Mouse (Mus musculus): ENCODE data around the gene Tcea3. TPM values are rescaled to one million over a fixed set of nuclear protein-coding genes. Genes with fewer than 3 reads are reported as not detected.

The Tcea3 gene
- polyA plus RNA-seq, 1 experiment from 2014 or later: 26.8 TPM

DNA sequence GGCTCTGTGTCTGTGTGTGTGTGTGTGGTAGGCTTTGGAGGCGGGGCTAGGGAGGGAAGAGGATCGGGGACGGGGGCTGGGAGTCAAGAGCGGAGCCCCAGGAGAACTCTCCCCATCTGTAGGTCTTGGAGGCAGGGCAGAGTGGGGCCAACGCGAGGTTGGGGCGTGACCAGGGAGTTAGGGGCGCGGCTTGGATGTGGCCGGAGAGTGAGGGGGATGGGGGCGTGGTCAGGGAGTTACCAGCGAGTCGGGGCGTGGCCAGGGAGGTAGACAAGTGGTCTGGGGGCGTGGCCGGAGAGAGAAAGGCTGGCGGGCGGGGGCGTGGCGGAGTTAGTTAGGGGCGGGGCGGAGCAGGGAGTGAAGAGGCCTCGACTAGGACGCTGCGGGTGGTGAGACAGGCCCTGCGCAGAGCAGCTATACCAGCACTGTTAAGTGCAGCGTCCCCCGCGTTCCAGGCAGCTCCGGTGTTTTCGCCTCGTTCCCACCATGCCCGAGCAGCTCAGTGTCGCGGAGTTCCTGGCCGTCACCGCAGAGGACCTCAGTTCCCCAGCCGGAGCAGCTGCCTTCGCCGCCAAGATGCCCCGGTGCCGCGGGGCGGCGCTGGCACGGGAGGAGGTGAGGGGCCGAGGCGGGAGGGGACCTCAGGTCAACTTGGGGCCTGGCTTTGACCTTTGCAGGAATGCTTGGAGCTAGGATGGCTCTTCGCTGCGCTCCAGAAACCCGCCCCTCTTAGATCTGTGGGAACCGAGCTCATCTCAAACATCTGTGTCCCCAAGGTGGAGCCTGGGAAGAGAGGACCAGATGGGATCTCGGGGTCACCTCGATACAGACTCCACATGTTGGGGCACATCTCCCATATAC is 41.3 kb upstream of the Tcea3 start, which contains the start of gene Asap3:
Asap3 (plus strand) TSS at position 333 of the 861 bp plus-strand sequence.
- peak within 1 kb of the TSS; percentile 97 for H3K4me2 ChIP-seq (replicated peaks; ENCODE audit: low read depth, low read length)
- no peaks in the 10 kb centered on the region for H3K27me3 ChIP-seq (replicated peaks; ENCODE audit: insufficient read depth, low read length)
- peak; percentile 92 for ATAC-seq
- no peaks in the 10 kb centered on the region for H3K36me3 ChIP-seq (ENCODE audit: insufficient read depth, low read length)
- H3K9me3 ChIP-seq (ENCODE audit: low read length): no peaks in the 10 kb centered on the region
- H3K9ac ChIP-seq (replicated peaks; ENCODE audit: low read depth): peak within 1 kb of the TSS; percentile 44
- H3K27ac ChIP-seq (ENCODE audit: low read length): peak within 1 kb of the TSS; percentile 74
- H3K4me1 ChIP-seq (ENCODE audit: insufficient read depth, low read depth, low read length): no peaks in the 10 kb centered on the region; the same call in 1 of the 2 replicates
- DNase-seq (ENCODE audit: low spot score): peak; percentile 99
- peak; percentile 44 for TF ChIP-seq CTCF (IDR thresholded peaks at IDR 0.05)
- no peak for TF ChIP-seq EP300 (IDR thresholded peaks at IDR 0.05)
- 1% methylated on average over 44 of the region's 54 CpGs for WGBS
- peak within 1 kb of the TSS; percentile 57 for H3K4me3 ChIP-seq (ENCODE audit: low read depth, low read length)

DNA sequence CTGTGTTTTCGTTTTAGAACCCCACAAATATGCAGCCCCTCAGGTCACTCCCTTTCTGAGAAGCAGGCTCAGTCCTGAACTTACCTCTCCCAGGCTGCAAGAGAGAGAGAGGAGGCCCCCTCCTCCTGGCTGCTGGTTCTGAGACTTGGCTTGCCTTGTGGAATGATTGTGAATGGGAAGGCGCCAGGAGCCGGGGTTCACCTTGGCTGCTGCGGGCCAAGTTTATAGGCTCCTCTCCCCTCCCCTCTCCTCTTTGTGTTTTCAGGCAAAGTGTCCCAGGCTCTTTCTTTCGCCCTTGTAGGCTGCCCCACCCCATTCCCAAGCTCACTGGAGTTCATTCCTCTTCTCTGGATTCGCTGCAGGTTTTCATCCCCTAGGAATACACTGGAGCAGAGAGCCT is 40.6 kb upstream of the Tcea3 start:
- Histone ChIP-seq H3K36me3 (ENCODE audit: insufficient read depth, low read length) (no peaks in the 10 kb centered on the region), H3K9ac (replicated peaks; ENCODE audit: low read depth) (peak overlapping the region; percentile 44; the same call in 1 of the 2 replicates), H3K4me2 (replicated peaks; ENCODE audit: low read depth, low read length) (peak overlapping the region; percentile 97), H3K27ac (ENCODE audit: low read length) (peak overlapping the region; percentile 74), H3K4me3 (ENCODE audit: low read depth, low read length) (peak overlapping the region; percentile 57), H3K9me3 (ENCODE audit: low read length) (no peaks in the 10 kb centered on the region), H3K4me1 (ENCODE audit: insufficient read depth, low read depth, low read length) (no peaks in the 10 kb centered on the region; the same call in 1 of the 2 replicates), H3K27me3 (replicated peaks; ENCODE audit: insufficient read depth, low read length) (no peaks in the 10 kb centered on the region)
- peak; percentile 4; the same call in 1 of the 2 replicates for ATAC-seq
- DNase-seq (ENCODE audit: low spot score): peak; percentile 46
- TF ChIP-seq CTCF (IDR thresholded peaks at IDR 0.05) (no peak), EP300 (IDR thresholded peaks at IDR 0.05) (no peak)
- 5% methylated on average over 6 of the region's 6 CpGs for WGBS

DNA sequence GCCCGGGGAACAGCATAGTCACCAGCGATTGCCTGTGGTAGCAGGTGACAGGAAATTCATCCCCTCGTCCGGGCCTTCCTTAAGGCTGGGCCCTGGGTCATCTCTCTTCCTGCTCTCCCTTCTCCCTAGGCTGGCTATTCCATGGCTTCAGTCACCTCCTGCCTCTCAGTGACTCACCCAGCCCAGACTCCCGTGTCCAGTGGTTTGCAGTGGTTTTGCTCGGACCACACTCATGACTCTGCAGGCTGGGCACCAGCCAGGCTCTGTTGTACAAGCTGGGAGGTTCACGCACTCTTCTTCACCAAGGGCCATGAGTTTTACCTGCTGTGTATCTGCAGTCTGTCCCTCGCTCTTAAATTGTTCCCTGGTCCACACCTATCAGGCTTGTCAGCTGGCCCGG is 36.6 kb upstream of the Tcea3 start:
- Histone ChIP-seq H3K4me3 (ENCODE audit: low read depth, low read length) (no peak overlapping the region), H3K27me3 (replicated peaks; ENCODE audit: insufficient read depth, low read length) (no peaks in the 10 kb centered on the region), H3K27ac (ENCODE audit: low read length) (no peak overlapping the region), H3K36me3 (ENCODE audit: insufficient read depth, low read length) (no peaks in the 10 kb centered on the region), H3K9me3 (ENCODE audit: low read length) (no peaks in the 10 kb centered on the region), H3K4me1 (ENCODE audit: insufficient read depth, low read depth, low read length) (no peaks in the 10 kb centered on the region; the same call in 1 of the 2 replicates), H3K4me2 (replicated peaks; ENCODE audit: low read depth, low read length) (no peak overlapping the region), H3K9ac (replicated peaks; ENCODE audit: low read depth) (no peak overlapping the region)
- TF ChIP-seq CTCF (IDR thresholded peaks at IDR 0.05) (no peak), EP300 (IDR thresholded peaks at IDR 0.05) (no peak)
- no peak for ATAC-seq
- no peak for DNase-seq (ENCODE audit: low spot score)
- 70% methylated on average over 9 of the region's 9 CpGs for WGBS

DNA sequence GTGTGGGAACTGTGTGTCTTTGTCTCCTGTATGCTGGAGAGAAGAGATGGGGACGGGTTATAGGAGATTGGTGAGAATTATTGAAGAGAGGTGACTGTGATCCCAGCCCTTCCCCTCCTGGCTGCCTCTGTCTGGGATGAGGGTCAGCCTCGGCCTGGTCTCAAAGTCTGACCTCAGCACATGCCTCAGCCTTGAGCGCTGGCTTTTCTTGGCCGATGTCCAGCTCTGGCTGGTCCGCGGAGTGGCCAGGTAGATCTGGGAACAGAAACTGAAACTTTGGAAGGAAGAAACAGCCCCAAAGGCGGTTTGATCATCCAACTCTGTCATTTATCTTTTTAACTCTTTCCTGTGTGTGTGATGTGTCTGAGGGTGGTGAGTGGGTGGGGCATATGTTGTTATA is 33.9 kb upstream of the Tcea3 start:
- ATAC-seq: peak; percentile 67

DNA sequence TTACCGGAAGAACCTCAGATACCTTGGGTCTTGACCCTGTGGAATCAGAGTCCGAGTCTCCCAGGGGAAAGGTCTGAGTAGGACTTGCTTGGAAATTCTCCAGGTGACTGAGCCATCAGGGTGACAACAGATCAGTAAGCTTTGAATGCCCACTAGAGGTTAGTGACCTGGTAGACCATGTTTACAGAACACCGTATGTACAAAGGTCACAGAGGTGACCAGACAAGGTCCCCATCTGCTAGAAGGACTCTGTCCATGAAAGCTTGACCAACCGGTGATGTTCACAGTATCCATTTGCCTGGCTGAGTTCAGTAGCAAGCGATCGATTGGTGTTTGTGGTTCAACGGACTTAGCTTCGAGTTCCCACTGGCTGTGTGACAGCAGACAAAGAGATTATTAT is 32.7 kb upstream of the Tcea3 start:
- WGBS: 75% methylated on average over 8 of the region's 8 CpGs
- Histone ChIP-seq H3K36me3 (ENCODE audit: insufficient read depth, low read length) (no peaks in the 10 kb centered on the region), H3K9ac (replicated peaks; ENCODE audit: low read depth) (no peak overlapping the region), H3K9me3 (ENCODE audit: low read length) (no peaks in the 10 kb centered on the region), H3K4me3 (ENCODE audit: low read depth, low read length) (no peak overlapping the region), H3K27me3 (replicated peaks; ENCODE audit: insufficient read depth, low read length) (no peaks in the 10 kb centered on the region), H3K4me2 (replicated peaks; ENCODE audit: low read depth, low read length) (no peak overlapping the region), H3K27ac (ENCODE audit: low read length) (no peak overlapping the region), H3K4me1 (ENCODE audit: insufficient read depth, low read depth, low read length) (peaks cover 11% of the 10 kb centered on the region)
- TF ChIP-seq EP300 (IDR thresholded peaks at IDR 0.05) (no peak), CTCF (IDR thresholded peaks at IDR 0.05) (no peak)
- ATAC-seq (no peak), DNase-seq (ENCODE audit: low spot score) (no peak)

More for the DNA sequence above, 33.9 kb upstream of the Tcea3 start:
- Histone ChIP-seq H3K9me3 (ENCODE audit: low read length) (no peaks in the 10 kb centered on the region), H3K4me3 (ENCODE audit: low read depth, low read length) (no peak overlapping the region), H3K9ac (replicated peaks; ENCODE audit: low read depth) (no peak overlapping the region), H3K4me2 (replicated peaks; ENCODE audit: low read depth, low read length) (no peak overlapping the region), H3K27ac (ENCODE audit: low read length) (no peak overlapping the region), H3K4me1 (ENCODE audit: insufficient read depth, low read depth, low read length) (peaks cover 7% of the 10 kb centered on the region), H3K27me3 (replicated peaks; ENCODE audit: insufficient read depth, low read length) (no peaks in the 10 kb centered on the region), H3K36me3 (ENCODE audit: insufficient read depth, low read length) (no peaks in the 10 kb centered on the region)
- peak; percentile 73 for DNase-seq (ENCODE audit: low spot score)
- 44% methylated on average over 7 of the region's 7 CpGs for WGBS
- no peak for TF ChIP-seq EP300 (IDR thresholded peaks at IDR 0.05)
- TF ChIP-seq CTCF (IDR thresholded peaks at IDR 0.05): no peak

DNA sequence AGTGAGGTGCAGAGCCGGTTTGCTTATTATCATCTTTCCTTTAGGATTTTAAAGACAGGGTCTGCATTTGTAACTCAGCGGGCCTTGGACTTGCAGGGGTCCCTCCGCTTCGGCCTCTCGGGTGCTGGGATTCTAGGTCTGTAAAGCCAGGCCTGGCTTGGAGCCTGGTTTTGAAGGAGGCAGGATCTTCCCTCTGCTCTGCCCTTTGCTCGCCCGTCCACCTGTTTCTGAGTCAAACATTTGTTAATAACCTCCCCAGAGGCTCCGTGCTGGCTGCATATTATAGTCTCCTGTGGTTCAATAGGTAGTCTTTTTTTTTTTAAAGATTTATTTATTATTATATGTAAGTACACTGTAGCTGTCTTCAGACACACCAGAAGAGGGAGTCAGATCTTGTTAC is 32.0 kb upstream of the Tcea3 start:
- 83% methylated on average over 8 of the region's 8 CpGs for WGBS
- Histone ChIP-seq H3K9ac (replicated peaks; ENCODE audit: low read depth) (no peak overlapping the region), H3K4me1 (ENCODE audit: insufficient read depth, low read depth, low read length) (peaks cover 11% of the 10 kb centered on the region), H3K9me3 (ENCODE audit: low read length) (no peaks in the 10 kb centered on the region), H3K27ac (ENCODE audit: low read length) (no peak overlapping the region), H3K27me3 (replicated peaks; ENCODE audit: insufficient read depth, low read length) (no peaks in the 10 kb centered on the region), H3K36me3 (ENCODE audit: insufficient read depth, low read length) (no peaks in the 10 kb centered on the region), H3K4me2 (replicated peaks; ENCODE audit: low read depth, low read length) (no peak overlapping the region), H3K4me3 (ENCODE audit: low read depth, low read length) (no peak overlapping the region)
- DNase-seq (ENCODE audit: low spot score): no peak
- TF ChIP-seq CTCF (IDR thresholded peaks at IDR 0.05) (no peak), EP300 (IDR thresholded peaks at IDR 0.05) (no peak)
- no peak for ATAC-seq

All from lung, postnatal 0 days (tissue).